ENCODE assay signal across 19 mouse cellular contexts in genomic region chr19:11119338-11119737, GRCm38 (mm10). TPM values are rescaled to one million over a fixed set of nuclear protein-coding genes. Genes with fewer than 3 reads are reported as not detected.
DNase-seq lines count a peak whose midpoint lies in the region; ATAC-seq and TF ChIP-seq lines count a peak whose summit lies in the region.
"Had no signal": no experiment of that assay in that cellular context is flagged by ENCODE, and none has a peak within 500 bp of the region (broad histone marks: within the 10 kb centered on the region; RNA-seq: fewer than 3 reads in every experiment).

No protein-coding gene starts in this region.

- H3K4me1 ChIP-seq in liver, adult 2 months (ENCODE audit: control insufficient read depth, insufficient read depth, low read length), result no peaks in the 10 kb centered on the region; the same call in 1 of the 2 replicates
- H3K4me1 ChIP-seq in liver, embryonic 11.5 days (replicated peaks; ENCODE audit: control insufficient read depth, insufficient read depth, low read length), result no peaks in the 10 kb centered on the region
- peaks cover 3% of the 10 kb centered on the region for H3K4me1 ChIP-seq in bone marrow, adult 2 months (ENCODE audit: control insufficient read depth, insufficient read depth, low read length)
- H3K4me1 ChIP-seq: embryonic facial prominence, embryonic 10.5 days; hindbrain, embryonic 15.5 days; liver, embryonic 15.5 days; midbrain, embryonic 10.5 days had no signal

- no peaks in the 10 kb centered on the region for H3K36me3 ChIP-seq in liver, adult 2 months (ENCODE audit: control insufficient read depth, insufficient read depth, low read length)
- no peaks in the 10 kb centered on the region for H3K36me3 ChIP-seq in liver, embryonic 11.5 days (ENCODE audit: control insufficient read depth, insufficient read depth, low read length)
- H3K36me3 ChIP-seq: embryonic facial prominence, embryonic 10.5 days; hindbrain, embryonic 15.5 days; liver, embryonic 15.5 days; midbrain, embryonic 10.5 days had no signal

- H3K9me3 ChIP-seq in liver, embryonic 11.5 days (ENCODE audit: control insufficient read depth, low read length), result no peaks in the 10 kb centered on the region
- H3K9me3 ChIP-seq: liver, embryonic 15.5 days had no signal

- no peaks in the 10 kb centered on the region for H3K79me2 ChIP-seq in liver, adult 2 months (ENCODE audit: control insufficient read depth, insufficient read depth, low read length)

- DNase-seq in liver, adult 2 months (ENCODE audit: extremely low read depth, low read depth, low spot score), result peak; percentile 27
- no peak for DNase-seq in liver, embryonic 11.5 days (ENCODE audit: low spot score)
- peak; percentile 55 for DNase-seq in A20 (ENCODE audit: low read depth, low spot score)
- DNase-seq in T-cell, adult 2 months (ENCODE audit: low spot score), result no peak
- DNase-seq: cerebellum, adult 9-11 months; heart, adult 2 months; heart, postnatal 10 days; kidney, adult 2 months had no signal

- no peak for ATAC-seq in liver, embryonic 11.5 days (replicated peaks; ENCODE audit: low FRiP score)
- peak; percentile 72 for ATAC-seq in megakaryocyte, adult 5-6 weeks (ENCODE audit: poor library complexity, severe bottlenecking)
- ATAC-seq in activated CD4-positive, CD25-positive, alpha-beta regulatory T cell, adult 4 months, result no peak

- TF ChIP-seq CTCF in liver, adult 2 months (IDR thresholded peaks at IDR 0.05; ENCODE audit: low read depth, low read length), result no peak
- no peak for TF ChIP-seq CTCF in bone marrow, adult 2 months (IDR thresholded peaks at IDR 0.05; ENCODE audit: control insufficient read depth, insufficient read depth, low read length)

- H3K9ac ChIP-seq in liver, adult 2 months (ENCODE audit: low read depth, low read length), result no peak overlapping the region
- H3K9ac ChIP-seq in liver, embryonic 11.5 days (ENCODE audit: low read depth, low read length), result no peak overlapping the region
- H3K9ac ChIP-seq: hindbrain, embryonic 15.5 days; liver, embryonic 15.5 days had no signal

- H3K4me2 ChIP-seq in liver, embryonic 11.5 days, result no peak overlapping the region
- H3K4me2 ChIP-seq: hindbrain, embryonic 15.5 days; liver, embryonic 15.5 days had no signal

- no peak overlapping the region for H3K4me3 ChIP-seq in liver, adult 2 months (ENCODE audit: insufficient read depth, low read depth, low read length)
- no peak overlapping the region for H3K4me3 ChIP-seq in liver, embryonic 11.5 days (ENCODE audit: low read depth, low read length)
- no peak overlapping the region for H3K4me3 ChIP-seq in bone marrow, adult 2 months (replicated peaks; ENCODE audit: control insufficient read depth, low read depth, low read length)
- H3K4me3 ChIP-seq: embryonic facial prominence, embryonic 10.5 days; heart, adult 2 months; hindbrain, embryonic 15.5 days; liver, embryonic 15.5 days; midbrain, embryonic 10.5 days had no signal

- H3K27me3 ChIP-seq in liver, adult 2 months (ENCODE audit: control insufficient read depth, insufficient read depth, low read length), result no peaks in the 10 kb centered on the region
- no peaks in the 10 kb centered on the region for H3K27me3 ChIP-seq in liver, embryonic 11.5 days (replicated peaks; ENCODE audit: control insufficient read depth, insufficient read depth, low read length)
- H3K27me3 ChIP-seq: hindbrain, embryonic 15.5 days; liver, embryonic 15.5 days had no signal

- WGBS in liver, adult 2 months, result 85% methylated on average over 2 of the region's 2 CpGs
- WGBS in liver, embryonic 11.5 days, result 50% methylated on average over 2 of the region's 2 CpGs
- WGBS in bone marrow, adult 2 months, result 9% methylated on average over 2 of the region's 2 CpGs

- no peak for TF ChIP-seq POLR2A in liver, adult 2 months (IDR thresholded peaks at IDR 0.05; ENCODE audit: extremely low read depth, insufficient read depth, low read length)
- TF ChIP-seq POLR2A in bone marrow, adult 2 months (IDR thresholded peaks at IDR 0.05; ENCODE audit: borderline replicate concordance, control insufficient read depth, low read depth, low read length), result no peak

- no peak overlapping the region; the same call in 1 of the 2 replicates for H3K27ac ChIP-seq in liver, adult 2 months (replicated peaks; ENCODE audit: insufficient read depth, low read depth, low read length)
- no peak overlapping the region for H3K27ac ChIP-seq in liver, embryonic 11.5 days (ENCODE audit: low read depth, low read length)
- peak overlapping the region; percentile 90; the same call in 1 of the 2 replicates for H3K27ac ChIP-seq in bone marrow, adult 2 months (ENCODE audit: control insufficient read depth, insufficient read depth, low read depth, low read length, poor library complexity)
- H3K27ac ChIP-seq: embryonic facial prominence, embryonic 10.5 days; heart, adult 2 months; hindbrain, embryonic 15.5 days; liver, embryonic 15.5 days; midbrain, embryonic 10.5 days had no signal

RNA-seq across cellular contexts. Expression of gene 1700017D01Rik, which starts 11.3 kb away (rescaled TPM):
- not detected in 2 replicates for total RNA-seq in liver, adult 2 months (2014; rRNA removed)
- polyA plus RNA-seq in liver, adult 2 months (2012; rRNA removed), result not detected in 2 replicates
- not detected in 2 replicates for polyA plus RNA-seq in liver, embryonic 11.5 days (2014; fragmentation: Nextera tagmentation; extraction: Ambion mirVana)
- not detected in 2 replicates for polyA plus RNA-seq in bone marrow, adult 2 months (2011; ENCODE audit: insufficient read depth, insufficient read length, low replicate concordance, missing spikeins)
- total RNA-seq in megakaryocyte, adult 5-6 weeks (2015), result not detected in 2 replicates
- not detected in 2 replicates for total RNA-seq in megakaryocyte, adult 5-6 weeks (2017)
- polyA plus RNA-seq in activated CD4-positive, CD25-positive, alpha-beta regulatory T cell, adult 4 months (2017; shearing (Covaris generic)), result not detected
- total RNA-seq: heart, adult 2 months; heart, postnatal 10 days; left cerebral cortex, postnatal 36 days had no signal
- polyA plus RNA-seq: embryonic facial prominence, embryonic 10.5 days; frontal cortex, adult 2 months; hindbrain, embryonic 15.5 days; kidney, adult 2 months; large intestine, adult 2 months; liver, embryonic 15.5 days; midbrain, embryonic 10.5 days; small intestine, adult 2 months had no signal

RNA-seq across cellular contexts. Expression of gene Ms4a8a, which starts 38.4 kb away (rescaled TPM):
- 0.83 and 1.7 TPM in 2 replicates for total RNA-seq in liver, adult 2 months (2014; rRNA removed)
- polyA plus RNA-seq in liver, adult 2 months (2012; rRNA removed), result 0.78 and 1.9 TPM in 2 replicates
- not detected in 2 replicates for polyA plus RNA-seq in liver, embryonic 11.5 days (2014; fragmentation: Nextera tagmentation; extraction: Ambion mirVana)
- polyA plus RNA-seq in bone marrow, adult 2 months (2011; ENCODE audit: insufficient read depth, insufficient read length, low replicate concordance, missing spikeins), result 7.3 and 12.7 TPM in 2 replicates
- total RNA-seq in megakaryocyte, adult 5-6 weeks (2015), result 81.1 and 96.0 TPM in 2 replicates
- 52.4 and 55.6 TPM in 2 replicates for total RNA-seq in megakaryocyte, adult 5-6 weeks (2017)
- not detected for polyA plus RNA-seq in activated CD4-positive, CD25-positive, alpha-beta regulatory T cell, adult 4 months (2017; shearing (Covaris generic))
- total RNA-seq: left cerebral cortex, postnatal 36 days had no signal
- polyA plus RNA-seq: embryonic facial prominence, embryonic 10.5 days; frontal cortex, adult 2 months; hindbrain, embryonic 15.5 days; midbrain, embryonic 10.5 days had no signal

RNA-seq across cellular contexts. Expression of gene 1700025F22Rik, which starts 45.8 kb away (rescaled TPM):
- total RNA-seq in liver, adult 2 months (2014; rRNA removed), result not detected in 2 replicates
- polyA plus RNA-seq in liver, adult 2 months (2012; rRNA removed), result not detected in 2 replicates
- polyA plus RNA-seq in liver, embryonic 11.5 days (2014; fragmentation: Nextera tagmentation; extraction: Ambion mirVana), result not detected in 2 replicates
- polyA plus RNA-seq in bone marrow, adult 2 months (2011; ENCODE audit: insufficient read depth, insufficient read length, low replicate concordance, missing spikeins), result not detected in 2 replicates
- not detected in 2 replicates for total RNA-seq in megakaryocyte, adult 5-6 weeks (2015)
- not detected in 2 replicates for total RNA-seq in megakaryocyte, adult 5-6 weeks (2017)
- polyA plus RNA-seq in activated CD4-positive, CD25-positive, alpha-beta regulatory T cell, adult 4 months (2017; shearing (Covaris generic)), result not detected
- total RNA-seq: heart, adult 2 months; heart, postnatal 10 days; left cerebral cortex, postnatal 36 days had no signal
- polyA plus RNA-seq: embryonic facial prominence, embryonic 10.5 days; frontal cortex, adult 2 months; heart, adult 2 months; hindbrain, embryonic 15.5 days; kidney, adult 2 months; large intestine, adult 2 months; liver, embryonic 15.5 days; midbrain, embryonic 10.5 days; small intestine, adult 2 months had no signal

Comparison
In these comparisons a context has a peak if more than half of its experiments do, and no peak if none do; other contexts are left out.
1. DNase-seq: peak in liver, adult 2 months (single experiment) and A20 (single experiment); none in liver, embryonic 11.5 days (single experiment) and T-cell, adult 2 months (single experiment).